ENCODE assay signal across 24 mouse cellular contexts in genomic region chr16:58672396-58672795, GRCm38 (mm10). TPM values are rescaled to one million over a fixed set of nuclear protein-coding genes. Genes with fewer than 3 reads are reported as not detected.
A peak's percentile ranks its signal among the peaks of the same experiment; 100 is the strongest.
DNase-seq lines count a peak whose midpoint lies in the region; ATAC-seq and TF ChIP-seq lines count a peak whose summit lies in the region.
"Had no signal": no experiment of that assay in that cellular context is flagged by ENCODE, and none has a peak within 500 bp of the region (broad histone marks: within the 10 kb centered on the region; RNA-seq: fewer than 3 reads in every experiment).

No protein-coding gene starts in this region.

- intact Hi-C loops in heart, postnatal 14 days (cut with DNase I): no loop called here

- no peak for TF ChIP-seq CTCF in G1E (IDR thresholded peaks at IDR 0.05; ENCODE audit: low read depth, low read length)

- peak overlapping the region; percentile 84 for H3K4me3 ChIP-seq in heart, embryonic 10.5 days
- peak overlapping the region; percentile 12; the same call in 1 of the 2 replicates for H3K4me3 ChIP-seq in kidney, embryonic 16.5 days (ENCODE audit: low read length)
- peak overlapping the region; percentile 100 for H3K4me3 ChIP-seq in G1E (ENCODE audit: low read depth, low read length)
- peak overlapping the region; percentile 100 for H3K4me3 ChIP-seq in liver, embryonic 11.5 days (ENCODE audit: low read depth, low read length)
- H3K4me3 ChIP-seq: embryonic facial prominence, embryonic 12.5 days; limb, embryonic 13.5 days; neural tube, embryonic 12.5 days; stomach, embryonic 15.5 days had no signal

- H3K27me3 ChIP-seq in heart, embryonic 10.5 days (ENCODE audit: insufficient read depth, poor library complexity, severe bottlenecking): no peaks in the 10 kb centered on the region
- no peaks in the 10 kb centered on the region for H3K27me3 ChIP-seq in kidney, embryonic 16.5 days (ENCODE audit: insufficient read depth, low read length)
- H3K27me3 ChIP-seq in G1E (ENCODE audit: insufficient read depth, low read length): no peaks in the 10 kb centered on the region
- H3K27me3 ChIP-seq in liver, embryonic 11.5 days (replicated peaks; ENCODE audit: control insufficient read depth, insufficient read depth, low read length): no peaks in the 10 kb centered on the region
- H3K27me3 ChIP-seq: embryonic facial prominence, embryonic 12.5 days; limb, embryonic 13.5 days; neural tube, embryonic 12.5 days; Patski; stomach, embryonic 15.5 days had no signal

- no peak overlapping the region for H3K9ac ChIP-seq in kidney, embryonic 16.5 days (replicated peaks; ENCODE audit: low read length)
- peak overlapping the region; percentile 88 for H3K9ac ChIP-seq in liver, embryonic 11.5 days (ENCODE audit: low read depth, low read length)
- H3K9ac ChIP-seq: embryonic facial prominence, embryonic 12.5 days; limb, embryonic 13.5 days; neural tube, embryonic 12.5 days; stomach, embryonic 15.5 days had no signal

- peak overlapping the region; percentile 37; the same call in 1 of the 2 replicates for H3K27ac ChIP-seq in heart, embryonic 10.5 days
- no peak overlapping the region for H3K27ac ChIP-seq in kidney, embryonic 16.5 days (ENCODE audit: low read length)
- peak overlapping the region; percentile 91 for H3K27ac ChIP-seq in liver, embryonic 11.5 days (ENCODE audit: low read depth, low read length)
- H3K27ac ChIP-seq: embryonic facial prominence, embryonic 12.5 days; left cerebral cortex, adult 2 months; limb, embryonic 13.5 days; neural tube, embryonic 12.5 days; stomach, embryonic 15.5 days had no signal

- WGBS in heart, embryonic 10.5 days: 81% methylated on average over 13 of the region's 13 CpGs
- WGBS in kidney, embryonic 16.5 days: 89% methylated on average over 13 of the region's 13 CpGs
- 63% methylated on average over 13 of the region's 13 CpGs for WGBS in liver, embryonic 11.5 days

- DNase-seq in heart, embryonic 10.5 days (ENCODE audit: low spot score): peak; percentile 69
- no peak for DNase-seq in heart, postnatal 14 days
- DNase-seq in kidney, postnatal 14 days: no peak
- DNase-seq in G1E (ENCODE audit: low spot score): no peak
- no peak for DNase-seq in liver, embryonic 11.5 days (ENCODE audit: low spot score)
- DNase-seq in urinary bladder, adult 2 months (ENCODE audit: low spot score): no peak
- DNase-seq in frontal cortex, postnatal 14 days (ENCODE audit: low spot score in 2 of 2): no peak
- DNase-seq: adrenal gland, postnatal 25 days; cerebellum, adult 2 months; gastrocnemius, postnatal 36 days; lung, postnatal 14 days had no signal

- H3K4me1 ChIP-seq in heart, embryonic 10.5 days: peaks cover 33% of the 10 kb centered on the region
- peaks cover 9% of the 10 kb centered on the region for H3K4me1 ChIP-seq in kidney, embryonic 16.5 days (ENCODE audit: insufficient read depth, low read length)
- peaks cover 59% of the 10 kb centered on the region for H3K4me1 ChIP-seq in G1E (ENCODE audit: insufficient read depth, low read depth, low read length)
- H3K4me1 ChIP-seq in liver, embryonic 11.5 days (replicated peaks; ENCODE audit: control insufficient read depth, insufficient read depth, low read length): peaks cover 44% of the 10 kb centered on the region
- H3K4me1 ChIP-seq: neural tube, embryonic 12.5 days; stomach, embryonic 15.5 days had no signal

- H3K4me2 ChIP-seq in kidney, embryonic 16.5 days (replicated peaks; ENCODE audit: low read depth, low read length): 0 out of 2 replicates have a peak overlapping the region, but pooled peaks have one; percentile 17
- H3K4me2 ChIP-seq in liver, embryonic 11.5 days: peak overlapping the region; percentile 65
- H3K4me2 ChIP-seq: embryonic facial prominence, embryonic 12.5 days had no signal

- H3K9me3 ChIP-seq in heart, embryonic 10.5 days: no peaks in the 10 kb centered on the region
- H3K9me3 ChIP-seq in kidney, embryonic 16.5 days (ENCODE audit: low read length): no peaks in the 10 kb centered on the region
- H3K9me3 ChIP-seq in G1E (replicated peaks): no peaks in the 10 kb centered on the region
- no peaks in the 10 kb centered on the region for H3K9me3 ChIP-seq in liver, embryonic 11.5 days (ENCODE audit: control insufficient read depth, low read length)
- H3K9me3 ChIP-seq: embryonic facial prominence, embryonic 12.5 days; limb, embryonic 13.5 days; neural tube, embryonic 12.5 days; stomach, embryonic 15.5 days had no signal

- peaks cover 37% of the 10 kb centered on the region for H3K36me3 ChIP-seq in heart, embryonic 10.5 days
- H3K36me3 ChIP-seq in kidney, embryonic 16.5 days (ENCODE audit: insufficient read depth, low read length): peaks cover 25% of the 10 kb centered on the region
- H3K36me3 ChIP-seq in G1E (replicated peaks): peaks cover 54% of the 10 kb centered on the region
- H3K36me3 ChIP-seq in liver, embryonic 11.5 days (ENCODE audit: control insufficient read depth, insufficient read depth, low read length): peaks cover 35% of the 10 kb centered on the region

- ATAC-seq in kidney, embryonic 16.5 days (ENCODE audit: low FRiP score, low TSS enrichment): no peak
- no peak for ATAC-seq in G1E (ENCODE audit: extremely low read depth, insufficient number of reproducible peaks, low FRiP score, poor library complexity, severe bottlenecking)
- no peak for ATAC-seq in liver, embryonic 11.5 days (replicated peaks; ENCODE audit: low FRiP score)
- ATAC-seq: Patski had no signal

RNA-seq across cellular contexts. Expression of gene Cpox, which starts 2.3 kb away (rescaled TPM):
- polyA plus RNA-seq in heart, embryonic 10.5 days (2016; fragmentation: Nextera tagmentation; extraction: Ambion mirVana): 63.5 and 89.9 TPM in 2 replicates
- 10 to 100 TPM; 29.3 to 30.6 TPM for total RNA-seq in heart, postnatal 14 days (2021)
- 34.5 and 42.7 TPM in 2 replicates for polyA plus RNA-seq in kidney, embryonic 16.5 days (2015; fragmentation: Nextera tagmentation; extraction: Ambion mirVana)
- 1,587 and 1,720 TPM in 2 replicates for total RNA-seq in G1E (2014; fragmentation: Nextera tagmentation)
- total RNA-seq in G1E (2017): 291 and 297 TPM in 2 replicates
- polyA plus RNA-seq in G1E (2012): 261 and 266 TPM in 2 replicates
- 388 and 389 TPM in 2 replicates for polyA plus RNA-seq in liver, embryonic 11.5 days (2014; fragmentation: Nextera tagmentation; extraction: Ambion mirVana)
- polyA plus RNA-seq in urinary bladder, adult 2 months (2012; rRNA removed): 20.3 and 26.5 TPM in 2 replicates

RNA-seq across cellular contexts. Expression of gene E330017A01Rik, which starts 33.9 kb away (rescaled TPM):
- not detected in 2 replicates for polyA plus RNA-seq in heart, embryonic 10.5 days (2016; fragmentation: Nextera tagmentation; extraction: Ambion mirVana)
- not detected for total RNA-seq in heart, postnatal 14 days (2021)
- polyA plus RNA-seq in kidney, embryonic 16.5 days (2015; fragmentation: Nextera tagmentation; extraction: Ambion mirVana): not detected in 2 replicates
- not detected in 2 replicates for total RNA-seq in G1E (2014; fragmentation: Nextera tagmentation)
- total RNA-seq in G1E (2017): 0.11 and 0.17 TPM in 2 replicates
- not detected in 2 replicates for polyA plus RNA-seq in G1E (2012)
- not detected in 2 replicates for polyA plus RNA-seq in liver, embryonic 11.5 days (2014; fragmentation: Nextera tagmentation; extraction: Ambion mirVana)
- polyA plus RNA-seq in urinary bladder, adult 2 months (2012; rRNA removed): not detected in 2 replicates
- total RNA-seq: adrenal gland, postnatal 25 days; common myeloid progenitor, adult 5-6 weeks; gastrocnemius, postnatal 36 days; hematopoietic stem cell, adult 5-6 weeks; layer of hippocampus, adult 8-10 months; left cerebral cortex, adult 2 months; monocyte, adult 5-6 weeks had no signal
- polyA plus RNA-seq: cerebellum, adult 2 months; embryonic facial prominence, embryonic 12.5 days; limb, embryonic 13.5 days; Patski; spleen, adult 2 months; stomach, embryonic 15.5 days had no signal

RNA-seq across cellular contexts. Expression of gene Gpr15, which starts 46.5 kb away (rescaled TPM):
- not detected in 2 replicates for polyA plus RNA-seq in heart, embryonic 10.5 days (2016; fragmentation: Nextera tagmentation; extraction: Ambion mirVana)
- total RNA-seq in heart, postnatal 14 days (2021): not detected
- not detected in 2 replicates for polyA plus RNA-seq in kidney, embryonic 16.5 days (2015; fragmentation: Nextera tagmentation; extraction: Ambion mirVana)
- total RNA-seq in G1E (2014; fragmentation: Nextera tagmentation) (not detected in 2 replicates), G1E (2017) (0.11 and 0.12 TPM in 2 replicates)
- polyA plus RNA-seq in G1E (2012): not detected in 2 replicates
- polyA plus RNA-seq in liver, embryonic 11.5 days (2014; fragmentation: Nextera tagmentation; extraction: Ambion mirVana): not detected in 2 replicates
- polyA plus RNA-seq in urinary bladder, adult 2 months (2012; rRNA removed): 0.03 TPM in 1 of 2 replicates, not detected in the other
- total RNA-seq: adrenal gland, postnatal 25 days; common myeloid progenitor, adult 5-6 weeks; gastrocnemius, postnatal 36 days; hematopoietic stem cell, adult 5-6 weeks; layer of hippocampus, adult 8-10 months; left cerebral cortex, adult 2 months; monocyte, adult 5-6 weeks had no signal
- polyA plus RNA-seq: cerebellum, adult 2 months; embryonic facial prominence, embryonic 12.5 days; kidney, embryonic 14.5 days; limb, embryonic 13.5 days; neural tube, embryonic 12.5 days; Patski had no signal

RNA-seq across cellular contexts. Expression of gene Cldnd1, which starts 55.3 kb away (rescaled TPM):
- polyA plus RNA-seq in heart, embryonic 10.5 days (2016; fragmentation: Nextera tagmentation; extraction: Ambion mirVana): 106 TPM in 2 replicates
- 10 to 100 TPM; 56.3 to 61.4 TPM for total RNA-seq in heart, postnatal 14 days (2021)
- polyA plus RNA-seq in kidney, embryonic 16.5 days (2015; fragmentation: Nextera tagmentation; extraction: Ambion mirVana): 124 TPM in 2 replicates
- 93.5 and 94.2 TPM in 2 replicates for total RNA-seq in G1E (2014; fragmentation: Nextera tagmentation)
- total RNA-seq in G1E (2017): 17.4 and 18.5 TPM in 2 replicates
- polyA plus RNA-seq in G1E (2012): 2.2 and 3.3 TPM in 2 replicates
- 65.3 and 73.3 TPM in 2 replicates for polyA plus RNA-seq in liver, embryonic 11.5 days (2014; fragmentation: Nextera tagmentation; extraction: Ambion mirVana)
- polyA plus RNA-seq in urinary bladder, adult 2 months (2012; rRNA removed): 66.6 and 79.2 TPM in 2 replicates

RNA-seq across cellular contexts. Expression of gene Gm813, which starts 55.6 kb away (rescaled TPM):
- not detected in 2 replicates for polyA plus RNA-seq in heart, embryonic 10.5 days (2016; fragmentation: Nextera tagmentation; extraction: Ambion mirVana)
- total RNA-seq in heart, postnatal 14 days (2021): not detected
- polyA plus RNA-seq in kidney, embryonic 16.5 days (2015; fragmentation: Nextera tagmentation; extraction: Ambion mirVana): not detected in 2 replicates
- total RNA-seq in G1E (2014; fragmentation: Nextera tagmentation): not detected in 2 replicates
- 0.22 TPM in 1 of 2 replicates, not detected in the other for total RNA-seq in G1E (2017)
- not detected in 2 replicates for polyA plus RNA-seq in G1E (2012)
- polyA plus RNA-seq in liver, embryonic 11.5 days (2014; fragmentation: Nextera tagmentation; extraction: Ambion mirVana): not detected in 2 replicates
- polyA plus RNA-seq in urinary bladder, adult 2 months (2012; rRNA removed): not detected in 2 replicates
- total RNA-seq: adrenal gland, postnatal 25 days; common myeloid progenitor, adult 5-6 weeks; gastrocnemius, postnatal 36 days; hematopoietic stem cell, adult 5-6 weeks; layer of hippocampus, adult 8-10 months; left cerebral cortex, adult 2 months; monocyte, adult 5-6 weeks had no signal
- polyA plus RNA-seq: cerebellum, adult 2 months; embryonic facial prominence, embryonic 12.5 days; kidney, embryonic 14.5 days; limb, embryonic 13.5 days; neural tube, embryonic 12.5 days; Patski; spleen, adult 2 months; stomach, embryonic 15.5 days had no signal

Comparison
In these comparisons a context has a peak if more than half of its experiments do, and no peak if none do; other contexts are left out.
1. H3K4me3 ChIP-seq: peak in every context shown above with its lines; median percentile 100 in G1E; 100 in liver, embryonic 11.5 days; 84 in heart, embryonic 10.5 days; 12 in kidney, embryonic 16.5 days.